8 mouse cellular contexts compared by ENCODE assay signal in genomic region chr2:91114781-91115577, GRCm38 (mm10). TPM values are rescaled to one million over a fixed set of nuclear protein-coding genes. Genes with fewer than 3 reads are reported as not detected.
A peak's percentile ranks its signal among the peaks of the same experiment; 100 is the strongest.
DNase-seq lines count a peak whose midpoint lies in the region; ATAC-seq and TF ChIP-seq lines count a peak whose summit lies in the region.

No protein-coding gene starts in this region.

- TF ChIP-seq CTCF in liver, postnatal 0 days (IDR thresholded peaks at IDR 0.05; ENCODE audit: low read depth), result peak; percentile 100

- peaks cover 7% of the 10 kb centered on the region; the same call in 1 of the 2 replicates for H3K4me1 ChIP-seq in forebrain, embryonic 13.5 days
- peaks cover 13% of the 10 kb centered on the region for H3K4me1 ChIP-seq in liver, postnatal 0 days (ENCODE audit: insufficient read depth)

- H3K9me3 ChIP-seq in forebrain, embryonic 13.5 days (replicated peaks), result no peaks in the 10 kb centered on the region
- no peaks in the 10 kb centered on the region for H3K9me3 ChIP-seq in liver, postnatal 0 days (ENCODE audit: low read length)

- DNase-seq in CD8-positive naive resting alpha-beta T cell, adult 2 months (ENCODE audit: low read depth in 2 of 2, low spot score in 2 of 2), result peak; percentile 25 to 27
- peak; percentile 81 for DNase-seq in c-Kit-positive CD71-positive TER-119-negative erythroid progenitor cells, embryonic 14.5 days (ENCODE audit: low read depth)
- DNase-seq in heart, postnatal 10 days, result peak; percentile 98 to 99
- peak; percentile 94 for DNase-seq in layer of hippocampus, adult 11-12 months (ENCODE audit: low spot score)
- peak; percentile 93 for DNase-seq in liver, postnatal 0 days
- DNase-seq in ovary, postnatal 14 days (ENCODE audit: low spot score), result peak; percentile 99
- peak; percentile 30 to 73 for DNase-seq in thymus, postnatal 10 days (ENCODE audit: low spot score in 2 of 2)

- H3K4me3 ChIP-seq in forebrain, embryonic 13.5 days, result peak overlapping the region; percentile 37
- H3K4me3 ChIP-seq in liver, postnatal 0 days (ENCODE audit: low read depth, low read length), result peak overlapping the region; percentile 42

- intact Hi-C loops in heart, postnatal 10 days (cut with DNase I), result loop anchor here (1.0 to 5.0 kb wide), 4 partner anchors 79 to 362 kb away; partner anchors contain the start of genes Ddb2 and Pacsin3

- H3K4me2 ChIP-seq in forebrain, embryonic 13.5 days, result peak overlapping the region; percentile 63
- peak overlapping the region; percentile 69 for H3K4me2 ChIP-seq in liver, postnatal 0 days (ENCODE audit: low read depth, low read length)

- TF ChIP-seq EP300 in liver, postnatal 0 days (IDR thresholded peaks at IDR 0.05; ENCODE audit: low read depth), result no peak

- H3K27ac ChIP-seq in forebrain, embryonic 13.5 days, result no peak overlapping the region
- no peak overlapping the region for H3K27ac ChIP-seq in liver, postnatal 0 days (ENCODE audit: low read depth)

- H3K27me3 ChIP-seq in forebrain, embryonic 13.5 days, result peaks cover 13% of the 10 kb centered on the region; the same call in 1 of the 2 replicates
- no peaks in the 10 kb centered on the region for H3K27me3 ChIP-seq in liver, postnatal 0 days (ENCODE audit: insufficient read depth, low read length)

- WGBS in forebrain, embryonic 13.5 days, result 7% methylated on average over 39 of the region's 42 CpGs
- WGBS in liver, postnatal 0 days (ENCODE audit: insufficient replicate concordance), result 60% methylated on average over 42 of the region's 42 CpGs

- ATAC-seq in forebrain, embryonic 13.5 days, result peak; percentile 64
- peak; percentile 80 for ATAC-seq in liver, postnatal 0 days

- H3K9ac ChIP-seq in forebrain, embryonic 13.5 days, result peak overlapping the region; percentile 58; the same call in 1 of the 2 replicates
- peak overlapping the region; percentile 54 for H3K9ac ChIP-seq in liver, postnatal 0 days (replicated peaks)

- H3K36me3 ChIP-seq in forebrain, embryonic 13.5 days (ENCODE audit: poor library complexity, severe bottlenecking), result no peaks in the 10 kb centered on the region
- H3K36me3 ChIP-seq in liver, postnatal 0 days (replicated peaks; ENCODE audit: insufficient read depth, low read length), result 0 out of 2 replicates have a peak, but pooled peaks cover 2% of the 10 kb centered on the region

RNA-seq across cellular contexts. Expression of gene Mybpc3, which starts 3.0 kb away (rescaled TPM):
- polyA plus RNA-seq in forebrain, embryonic 13.5 days (2015; fragmentation: Nextera tagmentation; extraction: Ambion mirVana), result 0.23 TPM in 1 of 2 replicates, not detected in the other
- total RNA-seq in heart, postnatal 10 days (2021), result 1,000 to 10,000 TPM; 1,924 to 2,166 TPM
- 0.04 TPM in 2 replicates for polyA plus RNA-seq in liver, postnatal 0 days (2015; fragmentation: Nextera tagmentation; extraction: Ambion mirVana)

RNA-seq across cellular contexts. Expression of gene Spi1, which starts 32.8 kb away (rescaled TPM):
- polyA plus RNA-seq in forebrain, embryonic 13.5 days (2015; fragmentation: Nextera tagmentation; extraction: Ambion mirVana), result 2.5 and 2.8 TPM in 2 replicates
- total RNA-seq in heart, postnatal 10 days (2021), result 1 to 10 TPM; 2.3 to 3.0 TPM
- 31.7 and 35.5 TPM in 2 replicates for polyA plus RNA-seq in liver, postnatal 0 days (2015; fragmentation: Nextera tagmentation; extraction: Ambion mirVana)

RNA-seq across cellular contexts. Expression of gene Slc39a13, which starts 44.8 kb away (rescaled TPM):
- 19.7 and 21.0 TPM in 2 replicates for polyA plus RNA-seq in forebrain, embryonic 13.5 days (2015; fragmentation: Nextera tagmentation; extraction: Ambion mirVana)
- 10 to 100 TPM; 27.7 to 31.9 TPM for total RNA-seq in heart, postnatal 10 days (2021)
- 7.2 TPM in 2 replicates for polyA plus RNA-seq in liver, postnatal 0 days (2015; fragmentation: Nextera tagmentation; extraction: Ambion mirVana)

Comparison
In these comparisons a context has a peak if more than half of its experiments do, and no peak if none do; other contexts are left out.
1. DNase-seq: peak in every context shown above with its lines; median percentile 99 in ovary, postnatal 14 days; 98 in heart, postnatal 10 days; 94 in layer of hippocampus, adult 11-12 months; 93 in liver, postnatal 0 days; 81 in c-Kit-positive CD71-positive TER-119-negative erythroid progenitor cells, embryonic 14.5 days; 52 in thymus, postnatal 10 days; 26 in CD8-positive naive resting alpha-beta T cell, adult 2 months.